Mouse (Mus musculus): ENCODE results near the gene Tia1. TPM values are rescaled to one million over a fixed set of nuclear protein-coding genes. Genes with fewer than 3 reads are reported as not detected.

Tia1 gene
- polyA plus RNA-seq, 1 experiment from 2014 or later = 221 TPM

- H3K9me3 ChIP-seq (replicated peaks) = no peaks in the 10 kb centered on the region
- H3K4me1 ChIP-seq = no peaks in the 10 kb centered on the region
- no peaks in the 10 kb centered on the region for H3K27me3 ChIP-seq (ENCODE audit: low read depth, poor library complexity, severe bottlenecking)
- H3K36me3 ChIP-seq = peaks cover 85% of the 10 kb centered on the region
- H3K4me3 ChIP-seq = no peak overlapping the region
- DNase-seq (ENCODE audit: low spot score) = no peak
- WGBS = 95% methylated on average over 1 of the region's 1 CpGs
- no peak overlapping the region for H3K27ac ChIP-seq (replicated peaks)
Observed at GRCm38 (mm10) chr6:86446927-86447568, 43.0 kb downstream of the Tia1 start.

GRCm38 (mm10) chr6:86456727-86457126 is 52.7 kb downstream of the Tia1 start:
- no peaks in the 10 kb centered on the region for H3K4me1 ChIP-seq
- no peaks in the 10 kb centered on the region for H3K27me3 ChIP-seq (ENCODE audit: low read depth, poor library complexity, severe bottlenecking)
- no peak overlapping the region for H3K4me3 ChIP-seq
- WGBS = 96% methylated on average over 3 of the region's 3 CpGs
- H3K9me3 ChIP-seq (replicated peaks) = no peaks in the 10 kb centered on the region
- H3K36me3 ChIP-seq = peaks cover 84% of the 10 kb centered on the region
- H3K27ac ChIP-seq (replicated peaks) = no peak overlapping the region
- no peak for DNase-seq (ENCODE audit: low spot score)

GRCm38 (mm10) chr6:86463079-86463478 is 59.1 kb downstream of the Tia1 start:
- no peak overlapping the region for H3K27ac ChIP-seq (replicated peaks)
- no peak for DNase-seq (ENCODE audit: low spot score)
- peaks cover 93% of the 10 kb centered on the region for H3K36me3 ChIP-seq
- 0 out of 2 replicates have a peak, but pooled peaks cover 2% of the 10 kb centered on the region for H3K4me1 ChIP-seq
- no peak overlapping the region for H3K4me3 ChIP-seq
- H3K9me3 ChIP-seq (replicated peaks) = no peaks in the 10 kb centered on the region
- WGBS = 89% methylated on average over 3 of the region's 3 CpGs
- no peaks in the 10 kb centered on the region for H3K27me3 ChIP-seq (ENCODE audit: low read depth, poor library complexity, severe bottlenecking)

- Histone ChIP-seq H3K4me1 (peaks cover 24% of the 10 kb centered on the region), H3K36me3 (peaks cover 42% of the 10 kb centered on the region), H3K9me3 (replicated peaks) (no peaks in the 10 kb centered on the region), H3K27ac (replicated peaks) (peak overlapping the region; percentile 93), H3K4me3 (peak overlapping the region; percentile 52), H3K27me3 (ENCODE audit: low read depth, poor library complexity, severe bottlenecking) (no peaks in the 10 kb centered on the region)
- WGBS = 83% methylated on average over 3 of the region's 3 CpGs
- DNase-seq (ENCODE audit: low spot score) = no peak
Observed at GRCm38 (mm10) chr6:86471317-86471716, 67.3 kb downstream of the Tia1 start.

- Histone ChIP-seq H3K36me3 (peaks cover 39% of the 10 kb centered on the region), H3K27me3 (ENCODE audit: low read depth, poor library complexity, severe bottlenecking) (no peaks in the 10 kb centered on the region), H3K4me1 (peaks cover 23% of the 10 kb centered on the region), H3K27ac (replicated peaks) (peak overlapping the region; percentile 93), H3K9me3 (replicated peaks) (no peaks in the 10 kb centered on the region), H3K4me3 (peak overlapping the region; percentile 52)
- DNase-seq (ENCODE audit: low spot score) = no peak
- WGBS = 33% methylated on average over 9 of the region's 9 CpGs
Observed at GRCm38 (mm10) chr6:86471760-86472099, 67.7 kb downstream of the Tia1 start.

GRCm38 (mm10) chr6:86472100-86472955 is 68.3 kb downstream of the Tia1 start:
- WGBS = under 1% methylated on average over 55 of the region's 56 CpGs
- peaks cover 21% of the 10 kb centered on the region for H3K4me1 ChIP-seq
- H3K27me3 ChIP-seq (ENCODE audit: low read depth, poor library complexity, severe bottlenecking) = no peaks in the 10 kb centered on the region
- DNase-seq (ENCODE audit: low spot score) = peak; percentile 100
- peak overlapping the region; percentile 52 for H3K4me3 ChIP-seq
- H3K36me3 ChIP-seq = peaks cover 34% of the 10 kb centered on the region
- H3K9me3 ChIP-seq (replicated peaks) = no peaks in the 10 kb centered on the region
- peak overlapping the region; percentile 93 for H3K27ac ChIP-seq (replicated peaks)

- H3K36me3 ChIP-seq = peaks cover 26% of the 10 kb centered on the region
- H3K4me1 ChIP-seq = peaks cover 21% of the 10 kb centered on the region
- 64% methylated on average over 7 of the region's 7 CpGs for WGBS
- peak overlapping the region; percentile 93 for H3K27ac ChIP-seq (replicated peaks)
- peak overlapping the region; percentile 52 for H3K4me3 ChIP-seq
- no peaks in the 10 kb centered on the region for H3K27me3 ChIP-seq (ENCODE audit: low read depth, poor library complexity, severe bottlenecking)
- H3K9me3 ChIP-seq (replicated peaks) = no peaks in the 10 kb centered on the region
- DNase-seq (ENCODE audit: low spot score) = peak; percentile 37
Observed at GRCm38 (mm10) chr6:86473077-86473476, 69.1 kb downstream of the Tia1 start.

GRCm38 (mm10) chr6:86474072-86474471 is 70.1 kb downstream of the Tia1 start:
- no peak for DNase-seq (ENCODE audit: low spot score)
- H3K4me1 ChIP-seq = peaks cover 24% of the 10 kb centered on the region
- H3K27me3 ChIP-seq (ENCODE audit: low read depth, poor library complexity, severe bottlenecking) = no peaks in the 10 kb centered on the region
- H3K9me3 ChIP-seq (replicated peaks) = no peaks in the 10 kb centered on the region
- H3K4me3 ChIP-seq = no peak overlapping the region
- H3K36me3 ChIP-seq = peaks cover 17% of the 10 kb centered on the region
- no peak overlapping the region for H3K27ac ChIP-seq (replicated peaks)
- WGBS = 95% methylated on average over 5 of the region's 5 CpGs

GRCm38 (mm10) chr6:86474646-86475181 is 70.7 kb downstream of the Tia1 start:
- Histone ChIP-seq H3K36me3 (peaks cover 11% of the 10 kb centered on the region), H3K4me1 (peaks cover 24% of the 10 kb centered on the region), H3K9me3 (replicated peaks) (no peaks in the 10 kb centered on the region), H3K4me3 (no peak overlapping the region), H3K27me3 (ENCODE audit: low read depth, poor library complexity, severe bottlenecking) (no peaks in the 10 kb centered on the region), H3K27ac (replicated peaks) (no peak overlapping the region)
- no peak for DNase-seq (ENCODE audit: low spot score)

- Histone ChIP-seq H3K27ac (replicated peaks) (no peak overlapping the region), H3K4me1 (peaks cover 28% of the 10 kb centered on the region)
- 84% methylated on average over 9 of the region's 9 CpGs for WGBS
Observed at GRCm38 (mm10) chr6:86475462-86476167, 71.6 kb downstream of the Tia1 start.

GRCm38 (mm10) chr6:86476931-86477330 is 72.9 kb downstream of the Tia1 start:
- Histone ChIP-seq H3K27me3 (ENCODE audit: low read depth, poor library complexity, severe bottlenecking) (no peaks in the 10 kb centered on the region), H3K9me3 (replicated peaks) (no peaks in the 10 kb centered on the region), H3K36me3 (no peaks in the 10 kb centered on the region), H3K4me1 (peaks cover 23% of the 10 kb centered on the region), H3K4me3 (no peak overlapping the region), H3K27ac (replicated peaks) (no peak overlapping the region)
- DNase-seq (ENCODE audit: low spot score) = no peak
- 87% methylated on average over 5 of the region's 5 CpGs for WGBS

More at GRCm38 (mm10) chr6:86475462-86476167, 71.6 kb downstream of the Tia1 start:
- no peaks in the 10 kb centered on the region for H3K27me3 ChIP-seq (ENCODE audit: low read depth, poor library complexity, severe bottlenecking)
- DNase-seq (ENCODE audit: low spot score) = no peak
- H3K9me3 ChIP-seq (replicated peaks) = no peaks in the 10 kb centered on the region
- H3K4me3 ChIP-seq = no peak overlapping the region
- H3K36me3 ChIP-seq = peaks cover 2% of the 10 kb centered on the region; the same call in 1 of the 2 replicates

- H3K27ac ChIP-seq (replicated peaks) = no peak overlapping the region
- no peak for DNase-seq (ENCODE audit: low spot score)
- H3K4me1 ChIP-seq = peaks cover 9% of the 10 kb centered on the region
- H3K27me3 ChIP-seq (ENCODE audit: low read depth, poor library complexity, severe bottlenecking) = no peaks in the 10 kb centered on the region
- H3K9me3 ChIP-seq (replicated peaks) = no peaks in the 10 kb centered on the region
- no peaks in the 10 kb centered on the region for H3K36me3 ChIP-seq
- WGBS = 69% methylated on average over 3 of the region's 3 CpGs
- H3K4me3 ChIP-seq = no peak overlapping the region
Observed at GRCm38 (mm10) chr6:86479311-86479710, 75.3 kb downstream of the Tia1 start.

All from midbrain, embryonic 10.5 days (tissue).